Mouse (Mus musculus): ENCODE results near the gene Mrps34.
"Not testable (repeated sequence)": the region's sequence is repeated elsewhere in the genome, so short reads cannot be mapped to it uniquely, and the experiment has no call there.

Gene Mrps34

GRCm38 (mm10) chr17:24900014-24900413, 5.1 kb downstream of the Mrps34 start:
- no peak for DNase-seq (ENCODE audit: extremely low spot score)

- no peak for DNase-seq (ENCODE audit: extremely low spot score)
These were observed 7.2 kb downstream of the Mrps34 start for GRCm38 (mm10) chr17:24902124-24902523.

- DNase-seq (ENCODE audit: extremely low spot score), result no peak
These were observed 8.0 kb downstream of the Mrps34 start for GRCm38 (mm10) chr17:24902671-24903474.

- no peak for DNase-seq (ENCODE audit: extremely low spot score)
These were observed 8.9 kb downstream of the Mrps34 start for GRCm38 (mm10) chr17:24903767-24904166.

GRCm38 (mm10) chr17:24907591-24907990, 12.7 kb downstream of the Mrps34 start:
- no peak for DNase-seq (ENCODE audit: extremely low spot score)

- no peak for DNase-seq (ENCODE audit: extremely low spot score)
These were observed 19.1 kb downstream of the Mrps34 start for GRCm38 (mm10) chr17:24913984-24914383.

GRCm38 (mm10) chr17:24923246-24923645, 28.3 kb downstream of the Mrps34 start:
- DNase-seq (ENCODE audit: extremely low spot score), result no peak

- DNase-seq (ENCODE audit: extremely low spot score), result no peak
These were observed 34.6 kb downstream of the Mrps34 start for GRCm38 (mm10) chr17:24929506-24929905.

GRCm38 (mm10) chr17:24932431-24932830, 37.5 kb downstream of the Mrps34 start:
- DNase-seq (ENCODE audit: extremely low spot score), result no peak

- no peak for DNase-seq (ENCODE audit: extremely low spot score)
These were observed 38.2 kb downstream of the Mrps34 start for GRCm38 (mm10) chr17:24933163-24933562.

GRCm38 (mm10) chr17:24934926-24935325, 40.0 kb downstream of the Mrps34 start:
- no peak for DNase-seq (ENCODE audit: extremely low spot score)

GRCm38 (mm10) chr17:24935666-24936065, 40.8 kb downstream of the Mrps34 start:
- DNase-seq (ENCODE audit: extremely low spot score), result no peak

GRCm38 (mm10) chr17:24936259-24937237, 41.6 kb downstream of the Mrps34 start, which contains the start of gene Mapk8ip3:
Gene Mapk8ip3, minus strand, starts transcription at chr17:24936977.
- peak; percentile 91 for DNase-seq (ENCODE audit: extremely low spot score)

GRCm38 (mm10) chr17:24937266-24937665, 42.4 kb downstream of the Mrps34 start:
- no peak for DNase-seq (ENCODE audit: extremely low spot score)

- DNase-seq (ENCODE audit: extremely low spot score), result peak; percentile 13
These were observed 47.5 kb downstream of the Mrps34 start for GRCm38 (mm10) chr17:24942453-24942852.

GRCm38 (mm10) chr17:24943036-24943435, 48.1 kb downstream of the Mrps34 start:
- DNase-seq (ENCODE audit: extremely low spot score), result no peak

GRCm38 (mm10) chr17:24943589-24943988, 48.7 kb downstream of the Mrps34 start:
- not testable (repeated sequence) for DNase-seq (ENCODE audit: extremely low spot score)

All from embryo, embryonic 9.5 days (tissue).